Mouse (Mus musculus) G1E (cell line): ENCODE measurements around the gene Egf.

Source experiments
- CTCF ChIP-seq: IDR thresholded peaks from 2 replicates; pipeline ENCODE4 v1.5.1; 2012; ENCODE audit warnings: low read depth, low read length, inconsistent platforms, mixed read lengths
- GATA1 ChIP-seq: IDR thresholded peaks from 2 replicates; pipeline ENCODE4 v1.6.1; 2012; ENCODE audit warnings: borderline replicate concordance, low read length, inconsistent platforms, mixed read lengths
- GATA2 ChIP-seq: IDR thresholded peaks from 2 replicates; pipeline ENCODE4 v1.6.1; 2012; ENCODE audit warnings: low read depth, low read length, inconsistent platforms, borderline replicate concordance
- POLR2AphosphoS5 ChIP-seq: IDR thresholded peaks from 2 replicates; pipeline ENCODE4 v1.6.1; 2012; ENCODE audit warnings: low read depth, low read length, inconsistent platforms; ENCODE audit not compliant: insufficient replicate concordance
- TAL1 ChIP-seq: conservative IDR thresholded peaks from 2 replicates; pipeline ENCODE4 v1.6.1; 2012; ENCODE audit warnings: low read depth, low read length, inconsistent platforms, mixed read lengths

DNA sequence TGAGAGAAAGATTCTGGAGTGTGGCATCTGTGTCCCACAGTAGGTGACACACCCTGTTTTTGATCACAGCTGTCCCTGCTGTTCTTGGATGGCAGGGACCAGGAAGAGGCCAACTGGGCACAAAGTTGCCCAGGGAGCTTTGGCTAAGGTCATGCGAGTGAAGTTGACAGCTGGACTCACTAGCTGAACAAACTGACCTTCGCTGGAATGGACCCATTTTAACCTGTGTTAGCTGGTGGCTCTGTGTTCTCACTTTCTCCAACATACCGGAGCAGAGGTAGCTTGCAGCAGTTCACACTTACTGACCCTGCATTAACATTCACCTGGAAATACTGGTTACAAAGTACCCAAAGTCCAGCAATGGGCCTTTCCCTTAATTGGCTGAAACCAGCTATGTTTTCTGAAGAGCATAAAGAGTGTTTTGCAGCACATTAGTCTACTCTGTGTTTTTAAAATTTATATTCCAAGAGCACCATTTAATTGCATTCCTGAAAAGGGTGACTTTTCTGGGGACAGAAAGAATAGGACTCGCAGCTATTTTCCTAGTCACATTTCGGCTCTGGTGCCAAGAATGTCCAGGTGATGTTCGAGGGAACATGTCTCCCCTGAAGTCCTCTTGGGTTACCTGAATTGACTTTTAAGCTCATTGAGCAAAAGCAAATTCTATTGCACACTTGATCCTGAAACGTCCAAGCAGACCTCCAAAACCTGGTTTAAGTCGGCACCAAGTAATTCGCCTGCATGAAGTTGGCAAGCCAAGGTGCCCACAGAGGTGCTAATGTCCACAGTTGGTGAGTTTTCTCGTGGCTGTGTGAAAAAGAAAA lies 12.1 kb upstream of the Egf start:
- TF ChIP-seq CTCF (no peak), POLR2AphosphoS5 (no peak), GATA1 (no peak), TAL1 (no peak), GATA2 (no peak)
